Mouse (Mus musculus) heart, adult 2 months (tissue): ENCODE data around the gene Cacna2d1. TPM values are rescaled to one million over a fixed set of nuclear protein-coding genes. Genes with fewer than 3 reads are reported as not detected.

ENCODE experiments used
- DNase-seq, 2 experiments: peaks; one replicate each; pipeline ENCODE4 v3.0.0; 2021
- H3K27ac ChIP-seq: fragments of 200-600 bp; 2 replicates; pipeline ENCODE4 v1.8.1; 2022
- H3K27me3 ChIP-seq: fragments of 200-500 bp; 2 replicates; pipeline ENCODE4 v1.6.1; 2012; ENCODE audit warnings: mild to moderate bottlenecking, low read length, inconsistent platforms, mixed read lengths; ENCODE audit not compliant: control insufficient read depth, insufficient read depth
- H3K36me3 ChIP-seq: fragments of 200-500 bp; 2 replicates; pipeline ENCODE4 v1.6.1; 2012; ENCODE audit warnings: low read length, inconsistent platforms; ENCODE audit not compliant: control insufficient read depth, insufficient read depth
- H3K4me1 ChIP-seq: fragments of 200-500 bp; 2 replicates; pipeline ENCODE4 v1.6.1; 2011; ENCODE audit warnings: low read length; ENCODE audit not compliant: control insufficient read depth, insufficient read depth
- H3K4me3 ChIP-seq: fragments of 200-600 bp; 2 replicates; pipeline ENCODE4 v1.8.1; 2022
- H3K79me2 ChIP-seq: fragments of 200-500 bp; replicated peaks from 2 replicates; pipeline ENCODE4 v1.6.1; 2012; ENCODE audit warnings: mild to moderate bottlenecking, inconsistent platforms, low read length, moderate library complexity, mixed read lengths; ENCODE audit not compliant: control insufficient read depth, insufficient read depth
- H3K9ac ChIP-seq: fragments of 200-500 bp; 2 replicates; pipeline ENCODE4 v1.6.1; 2012; ENCODE audit warnings: low read depth, mild to moderate bottlenecking, control low read depth, inconsistent platforms, low read length, mixed read lengths
- CTCF ChIP-seq: fragments of 200-600 bp; IDR thresholded peaks from 2 replicates; pipeline ENCODE4 v1.8.1; 2022; ENCODE audit warnings: antibody characterized with exemption, mild to moderate bottlenecking, moderate library complexity
- EP300 ChIP-seq: fragments of 200-500 bp; IDR thresholded peaks from 2 replicates; pipeline ENCODE4 v1.6.1; 2011; ENCODE audit warnings: low read depth, low read length, control low read depth; ENCODE audit not compliant: insufficient read depth
- POLR2A ChIP-seq: fragments of 200-500 bp; IDR thresholded peaks from 2 replicates; pipeline ENCODE4 v1.6.1; 2011; ENCODE audit warnings: mild to moderate bottlenecking, low read depth, low read length, control low read depth; ENCODE audit not compliant: insufficient read depth
- WGBS: fragments of 180-500 bp; shearing (Covaris S2); methylation state at CpG from one replicate; pipeline ENCODE4 v1.1.7; 2018; 5-methylcytosine and 5-hydroxymethylcytosine counted together
- intact Hi-C: fragments of 180-260 bp; cut with DNase I; formaldehyde crosslinking; loops from one replicate; pipeline ENCODE4 v1.15.1; 2025
- polyA plus RNA-seq: library from polyadenylated mRNA; depleted of rRNA; stranded (reverse); fragments of >200 nt; gene quantifications from 2 replicates; pipeline ENCODE4 v1.2.3, GENCODE M21; 2012
- total RNA-seq, 2 experiments: library from RNA; stranded (reverse); gene quantifications; 2 replicates each; pipeline ENCODE4 v1.2.3; 2021

The Cacna2d1 gene
- total and polyA plus RNA-seq, 3 experiments: 26.8 to 90.3 (median 81.9) TPM

DNA sequence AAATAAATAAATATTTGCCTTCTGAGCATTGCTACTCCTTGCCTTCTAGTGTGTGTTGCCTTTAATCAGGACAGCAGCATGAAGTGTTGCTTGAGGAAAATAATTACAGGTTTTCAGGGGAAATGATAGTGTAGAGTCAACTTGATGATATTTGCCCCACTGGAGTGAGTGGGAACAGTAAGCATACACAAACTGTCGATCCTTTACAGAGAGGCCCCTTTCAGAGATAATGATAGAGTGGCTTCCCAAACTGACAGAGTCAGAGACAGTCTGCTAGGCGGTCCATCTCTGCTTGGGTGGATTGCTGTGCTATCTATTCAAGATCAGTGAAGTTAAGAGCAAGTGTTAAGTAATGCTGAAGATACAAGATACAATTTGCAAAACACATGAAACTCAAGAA, 147.8 kb downstream of the Cacna2d1 start:
- H3K27me3 ChIP-seq: no peaks in the 10 kb centered on the region
- WGBS: 70% methylated on average over 2 of the region's 2 CpGs
- no peak overlapping the region for H3K27ac ChIP-seq
- intact Hi-C loops: no loop called here
- no peaks in the 10 kb centered on the region for H3K36me3 ChIP-seq
- no peak overlapping the region for H3K9ac ChIP-seq
- TF ChIP-seq CTCF (no peak), EP300 (no peak), POLR2A (no peak)
- no peaks in the 10 kb centered on the region for H3K79me2 ChIP-seq
- DNase-seq: no peak
- no peaks in the 10 kb centered on the region for H3K4me1 ChIP-seq
- H3K4me3 ChIP-seq: no peak overlapping the region

DNA sequence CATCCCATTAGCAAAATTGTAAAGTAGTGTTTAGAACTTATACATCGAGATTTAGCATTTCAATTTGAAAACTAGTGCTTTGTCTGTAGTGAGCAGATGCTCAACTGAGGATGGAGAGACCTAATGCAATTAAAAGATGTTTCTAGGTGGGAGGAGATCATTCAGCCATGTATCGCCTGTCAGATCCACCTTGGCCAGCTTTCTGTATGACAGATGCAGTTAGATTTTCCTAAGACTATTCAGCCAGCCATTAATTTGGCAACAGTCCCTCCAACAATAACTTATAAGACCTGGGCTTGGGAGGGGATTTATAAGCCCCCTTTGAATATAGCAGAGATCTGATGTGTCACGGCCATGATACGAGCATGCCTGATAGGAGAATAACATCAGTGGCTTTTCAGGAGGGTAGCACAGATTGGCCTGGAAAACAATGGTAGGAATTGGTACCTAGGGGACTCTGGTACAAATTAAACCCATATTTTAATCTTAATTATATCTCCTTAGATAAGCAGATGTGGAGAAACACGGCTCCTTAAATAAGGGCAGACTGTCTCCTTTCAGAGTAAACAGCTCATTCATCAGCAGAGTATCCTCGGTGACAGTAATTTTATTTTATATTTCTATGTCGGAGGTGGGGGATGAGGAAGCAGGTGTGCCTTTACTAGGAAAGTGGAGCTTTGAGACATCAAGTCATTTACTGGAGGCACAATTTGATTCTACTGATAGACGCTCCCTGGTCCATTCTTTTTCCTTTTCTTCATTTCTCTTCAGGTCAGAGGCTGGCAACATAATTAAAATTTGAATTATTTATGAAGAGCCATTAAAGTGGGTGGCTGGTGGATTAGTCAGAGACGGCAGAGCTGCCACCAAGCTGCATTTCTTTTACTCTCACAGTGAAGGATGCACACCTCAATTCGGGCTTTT, 152.8 kb downstream of the Cacna2d1 start:
- intact Hi-C loops: no loop called here
- H3K27ac ChIP-seq: no peak overlapping the region
- no peaks in the 10 kb centered on the region for H3K79me2 ChIP-seq
- no peak overlapping the region for H3K4me3 ChIP-seq
- TF ChIP-seq CTCF (no peak), POLR2A (no peak), EP300 (no peak)
- 85% methylated on average over 10 of the region's 10 CpGs for WGBS
- no peaks in the 10 kb centered on the region for H3K27me3 ChIP-seq
- H3K9ac ChIP-seq: no peak overlapping the region
- no peaks in the 10 kb centered on the region for H3K36me3 ChIP-seq
- no peaks in the 10 kb centered on the region for H3K4me1 ChIP-seq
- DNase-seq: no peak

DNA sequence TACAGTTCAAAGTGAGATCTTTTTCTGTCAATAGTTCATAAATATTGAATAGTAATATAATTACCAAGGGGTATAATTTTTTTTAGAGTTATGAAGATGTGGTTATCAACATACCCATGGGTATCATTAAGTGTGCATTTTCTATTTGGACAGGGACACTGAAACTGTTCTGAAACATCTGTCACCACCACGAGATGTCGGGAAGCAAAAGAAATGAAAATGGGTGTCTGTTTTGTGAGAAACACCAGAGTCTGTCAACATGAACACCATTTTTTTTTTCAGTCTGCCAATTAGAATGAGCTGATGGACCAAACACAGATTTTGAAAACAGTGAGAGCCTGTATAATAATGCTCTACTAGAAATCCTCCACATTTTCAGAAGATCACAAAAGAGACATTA, 153.5 kb downstream of the Cacna2d1 start:
- Histone ChIP-seq H3K9ac (no peak overlapping the region), H3K27me3 (no peaks in the 10 kb centered on the region), H3K27ac (no peak overlapping the region), H3K4me1 (no peaks in the 10 kb centered on the region), H3K79me2 (no peaks in the 10 kb centered on the region), H3K36me3 (no peaks in the 10 kb centered on the region), H3K4me3 (no peak overlapping the region)
- WGBS: 75% methylated on average over 2 of the region's 2 CpGs
- intact Hi-C loops: no loop called here
- DNase-seq: no peak
- TF ChIP-seq POLR2A (no peak), EP300 (no peak), CTCF (no peak)

DNA sequence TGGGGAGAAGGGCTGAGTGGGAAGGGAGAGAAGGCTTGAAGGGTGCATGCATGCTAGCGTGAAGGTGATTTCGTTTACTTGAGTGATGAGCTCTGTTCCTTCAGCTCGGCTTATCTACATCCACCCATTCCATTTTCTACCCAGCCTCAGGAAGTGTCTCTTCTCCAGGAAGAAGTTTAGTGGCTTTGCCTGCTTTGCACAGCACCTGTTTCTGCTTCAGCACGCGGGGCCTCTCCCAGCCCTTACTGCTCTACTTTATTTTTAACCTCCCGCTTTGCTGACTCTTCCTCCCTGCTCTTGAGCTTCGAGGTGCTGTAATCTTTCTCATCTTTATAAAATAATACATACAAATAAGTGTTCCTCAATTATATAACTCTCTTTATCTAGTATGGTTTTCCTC, 158.0 kb downstream of the Cacna2d1 start:
- Histone ChIP-seq H3K4me1 (no peaks in the 10 kb centered on the region), H3K79me2 (no peaks in the 10 kb centered on the region), H3K9ac (no peak overlapping the region), H3K36me3 (no peaks in the 10 kb centered on the region), H3K4me3 (no peak overlapping the region), H3K27me3 (no peaks in the 10 kb centered on the region), H3K27ac (no peak overlapping the region)
- DNase-seq: no peak
- intact Hi-C loops: no loop called here
- no peak for TF ChIP-seq EP300
- TF ChIP-seq POLR2A: no peak
- no peak for TF ChIP-seq CTCF
- WGBS: 58% methylated on average over 7 of the region's 7 CpGs

DNA sequence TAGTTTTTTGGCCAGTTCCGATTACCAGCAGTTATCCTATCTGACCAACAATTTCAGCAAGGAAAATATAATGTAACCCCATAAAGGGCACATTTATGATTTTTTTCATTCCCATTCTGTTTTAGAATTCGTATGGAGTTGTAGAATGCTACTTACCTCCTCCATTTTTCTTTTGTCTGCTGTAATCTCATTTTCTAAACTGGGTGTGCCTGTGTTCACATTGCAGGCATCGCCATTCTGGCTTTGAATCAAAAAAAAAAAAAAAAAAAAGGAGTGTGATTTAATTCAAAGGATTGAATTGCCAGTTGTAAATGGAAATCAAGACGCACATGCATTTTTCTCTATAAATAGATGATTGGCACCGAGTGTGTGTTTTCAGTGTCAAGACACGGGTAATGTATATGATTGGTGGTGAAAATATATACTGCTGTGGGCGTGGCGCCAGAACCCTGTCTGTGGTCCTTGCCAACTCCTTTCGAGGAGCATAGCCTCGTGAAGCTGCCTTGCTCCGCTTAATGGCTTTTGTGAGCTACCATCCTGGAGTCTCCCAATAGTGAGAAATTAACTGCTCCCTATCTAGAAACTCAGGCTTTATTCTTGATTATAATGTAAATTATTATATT, 158.7 kb downstream of the Cacna2d1 start:
- H3K27ac ChIP-seq: no peak overlapping the region
- no peak overlapping the region for H3K9ac ChIP-seq
- H3K4me1 ChIP-seq: no peaks in the 10 kb centered on the region
- TF ChIP-seq CTCF (no peak), EP300 (no peak), POLR2A (no peak)
- H3K36me3 ChIP-seq: no peaks in the 10 kb centered on the region
- H3K79me2 ChIP-seq: no peaks in the 10 kb centered on the region
- intact Hi-C loops: no loop called here
- H3K4me3 ChIP-seq: no peak overlapping the region
- DNase-seq: no peak
- 71% methylated on average over 11 of the region's 11 CpGs for WGBS
- H3K27me3 ChIP-seq: no peaks in the 10 kb centered on the region

DNA sequence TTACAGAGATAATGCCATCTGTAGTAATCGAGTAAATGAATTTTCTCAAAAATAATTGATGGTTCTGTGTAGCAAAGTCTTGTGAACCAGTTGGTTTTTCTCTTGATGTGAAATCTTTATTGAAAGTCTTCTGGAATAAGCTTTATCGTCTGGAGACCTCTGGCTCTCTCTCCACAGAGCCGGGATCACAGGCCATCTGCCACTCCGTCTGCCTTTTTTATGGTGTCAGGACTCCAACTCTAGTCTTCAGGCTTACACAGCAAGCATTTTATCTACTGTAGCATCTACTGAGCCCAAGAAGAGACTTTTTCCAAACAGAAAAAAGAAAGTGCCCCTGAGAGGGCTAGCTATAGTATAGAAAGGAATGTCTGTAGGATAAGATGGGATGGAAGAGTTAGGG, 160.9 kb downstream of the Cacna2d1 start:
- no peaks in the 10 kb centered on the region for H3K27me3 ChIP-seq
- no peaks in the 10 kb centered on the region for H3K79me2 ChIP-seq
- no peak overlapping the region for H3K4me3 ChIP-seq
- 81% methylated on average over 4 of the region's 4 CpGs for WGBS
- no peak overlapping the region for H3K27ac ChIP-seq
- intact Hi-C loops: no loop called here
- H3K9ac ChIP-seq: no peak overlapping the region
- no peaks in the 10 kb centered on the region for H3K4me1 ChIP-seq
- TF ChIP-seq EP300 (no peak), CTCF (no peak), POLR2A (no peak)
- H3K36me3 ChIP-seq: no peaks in the 10 kb centered on the region
- no peak for DNase-seq
